ENCODE assay signal across 8 mouse cellular contexts in the genomic region with DNA sequence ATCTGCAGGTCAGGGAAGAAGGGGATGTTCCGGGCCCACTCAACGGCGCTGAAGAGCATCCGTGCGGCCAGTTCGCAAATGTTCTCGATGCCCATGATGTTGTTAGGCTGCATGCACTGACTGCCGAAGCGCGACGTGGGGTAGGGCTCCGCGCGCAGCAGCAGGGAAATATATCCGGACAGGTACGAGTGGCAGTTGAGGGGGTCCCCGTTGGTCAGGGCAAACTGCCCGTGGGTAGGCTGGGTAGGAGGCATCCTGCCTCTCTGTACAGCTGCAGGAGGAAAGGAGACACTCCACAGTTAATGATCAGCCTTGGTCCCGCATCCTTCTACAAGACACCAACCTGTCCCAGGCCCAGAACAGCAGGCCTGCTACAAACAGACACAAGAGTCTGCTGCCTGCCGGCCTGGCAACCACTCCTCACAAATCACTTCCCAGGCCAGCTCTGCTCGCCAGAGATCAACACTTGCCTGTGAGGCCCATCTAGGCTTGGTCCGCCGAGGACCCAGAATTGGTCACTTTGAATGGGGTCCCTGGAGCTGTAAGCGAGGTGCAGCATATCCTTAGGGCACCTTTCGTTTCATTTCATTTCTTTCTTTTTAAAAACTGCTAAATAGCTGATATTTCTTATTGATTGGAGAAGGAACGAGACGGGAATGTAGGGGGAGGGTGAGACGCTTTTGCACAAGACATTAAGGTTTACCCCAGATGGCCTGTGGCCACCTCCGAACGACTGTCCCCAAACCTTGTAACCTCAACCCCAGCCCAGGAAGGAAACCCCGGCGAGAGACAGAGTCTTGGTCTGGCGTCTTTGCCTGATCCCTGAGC. TPM values are rescaled to one million over a fixed set of nuclear protein-coding genes. Genes with fewer than 3 reads are reported as not detected.
DNase-seq lines count a peak whose midpoint lies in the region; ATAC-seq and TF ChIP-seq lines count a peak whose summit lies in the region.

No protein-coding gene starts in this region.

- ATAC-seq in midbrain, embryonic 11.5 days (ENCODE audit: low FRiP score): no peak

- no peak overlapping the region for H3K27ac ChIP-seq in thymus, adult 2 months (ENCODE audit: control insufficient read depth, insufficient read depth, low read length)
- peak overlapping the region; percentile 99 for H3K27ac ChIP-seq in midbrain, embryonic 11.5 days (ENCODE audit: low read depth, low read length)

- H3K36me3 ChIP-seq in thymus, adult 2 months (ENCODE audit: control insufficient read depth, insufficient read depth, low read length): no peaks in the 10 kb centered on the region
- H3K36me3 ChIP-seq in midbrain, embryonic 11.5 days (ENCODE audit: control insufficient read depth, insufficient read depth, low read length): no peaks in the 10 kb centered on the region; the same call in 1 of the 2 replicates

- peak overlapping the region; percentile 72 for H3K4me2 ChIP-seq in midbrain, embryonic 11.5 days

- no peak for TF ChIP-seq CTCF in thymus, adult 2 months (IDR thresholded peaks at IDR 0.05; ENCODE audit: borderline replicate concordance, control insufficient read depth, extremely low read depth, insufficient read depth, low read length, poor library complexity)

- peak; percentile 74 for DNase-seq in adrenal gland, adult 2 months
- no peak for DNase-seq in adrenal gland, postnatal 25 days
- DNase-seq in thymus, adult 2 months: no peak
- DNase-seq in thymus, postnatal 36 days: no peak
- DNase-seq in kidney, adult 18-20 months: peak; percentile 82
- peak; percentile 96 for DNase-seq in midbrain, embryonic 11.5 days (ENCODE audit: low spot score, missing footprints)
- no peak for DNase-seq in yolk sac, embryonic 10.5 days (ENCODE audit: low spot score)
- no peak for DNase-seq in frontal cortex, adult 2 months (ENCODE audit: extremely low spot score in 1 of 2, low spot score in 1 of 2)

- peaks cover 9% of the 10 kb centered on the region for H3K27me3 ChIP-seq in thymus, adult 2 months (ENCODE audit: control insufficient read depth, insufficient read depth, low read length)
- H3K27me3 ChIP-seq in midbrain, embryonic 11.5 days (ENCODE audit: control insufficient read depth, insufficient read depth, low read length): peaks cover 37% of the 10 kb centered on the region

- WGBS in thymus, adult 2 months: 13% methylated on average over 33 of the region's 33 CpGs
- WGBS in midbrain, embryonic 11.5 days: 2% methylated on average over 33 of the region's 33 CpGs

- no peaks in the 10 kb centered on the region for H3K9me3 ChIP-seq in midbrain, embryonic 11.5 days (ENCODE audit: control insufficient read depth, low read length)

- TF ChIP-seq POLR2A in thymus, adult 2 months (IDR thresholded peaks at IDR 0.05; ENCODE audit: control insufficient read depth, extremely low read depth, insufficient read depth, low read length, poor library complexity): no peak

- H3K4me3 ChIP-seq in thymus, adult 2 months (ENCODE audit: control insufficient read depth, insufficient read depth, low read length): peak overlapping the region; percentile 14; the same call in 1 of the 2 replicates
- peak overlapping the region; percentile 91 for H3K4me3 ChIP-seq in midbrain, embryonic 11.5 days (ENCODE audit: low read depth, low read length)

- peak overlapping the region; percentile 98 for H3K9ac ChIP-seq in midbrain, embryonic 11.5 days (ENCODE audit: low read length)

- H3K4me1 ChIP-seq in thymus, adult 2 months (replicated peaks; ENCODE audit: control insufficient read depth, insufficient read depth, low read length): no peaks in the 10 kb centered on the region; the same call in 1 of the 2 replicates
- H3K4me1 ChIP-seq in midbrain, embryonic 11.5 days (ENCODE audit: control insufficient read depth, insufficient read depth, low read length): peaks cover 4% of the 10 kb centered on the region; the same call in 1 of the 2 replicates

RNA-seq across cellular contexts. Expression of gene Nr2f2, which starts 8.3 kb away (rescaled TPM):
- total RNA-seq in adrenal gland, adult 2 months (2021): 100 to 1,000 TPM; 109 to 132 TPM
- 401 and 472 TPM in 2 replicates for polyA plus RNA-seq in adrenal gland, adult 2 months (2012; rRNA removed)
- total RNA-seq in adrenal gland, postnatal 25 days (2021): 101 and 117 TPM in 2 replicates
- polyA plus RNA-seq in thymus, adult 2 months (2012; rRNA removed): 12.8 and 14.7 TPM in 2 replicates
- 114 and 122 TPM in 2 replicates for polyA plus RNA-seq in midbrain, embryonic 11.5 days (2014; fragmentation: Nextera tagmentation; extraction: Ambion mirVana)
- 29.0 and 30.2 TPM in 2 replicates for polyA plus RNA-seq in frontal cortex, adult 2 months (2012; rRNA removed)

Comparison
In these comparisons a context has a peak if more than half of its experiments do, and no peak if none do; other contexts are left out.
1. DNase-seq: peak in adrenal gland, adult 2 months (single experiment), kidney, adult 18-20 months (single experiment) and midbrain, embryonic 11.5 days (single experiment); none in adrenal gland, postnatal 25 days (single experiment), thymus, adult 2 months (single experiment), thymus, postnatal 36 days (0 of 2), yolk sac, embryonic 10.5 days (single experiment) and frontal cortex, adult 2 months (0 of 2).